ENCODE assay signal across 8 mouse cellular contexts in genomic region chr5:137649669-137650571, GRCm38 (mm10). TPM values are rescaled to one million over a fixed set of nuclear protein-coding genes. Genes with fewer than 3 reads are reported as not detected.
DNase-seq lines count a peak whose midpoint lies in the region; ATAC-seq and TF ChIP-seq lines count a peak whose summit lies in the region.

No protein-coding gene starts in this region.

- no peak for TF ChIP-seq CTCF in E14TG2a.4 (conservative IDR thresholded peaks at IDR 0.05; ENCODE audit: low read length)
- TF ChIP-seq CTCF in heart, postnatal 0 days (IDR thresholded peaks at IDR 0.05; ENCODE audit: low read depth), result no peak

- intact Hi-C loops in gastrocnemius, postnatal 14 days (cut with DNase I; ENCODE audit: low total_unique reads), result no loop called here

- H3K9ac ChIP-seq in heart, postnatal 0 days (replicated peaks; ENCODE audit: low read depth, low read length), result no peak overlapping the region

- peak; percentile 34 for DNase-seq in gastrocnemius, adult 18-20 months (ENCODE audit: low spot score)
- DNase-seq in gastrocnemius, postnatal 14 days, result no peak
- DNase-seq in heart, postnatal 0 days (ENCODE audit: low spot score), result no peak
- no peak for DNase-seq in T-cell, adult 2 months (ENCODE audit: low spot score)
- DNase-seq in kidney, postnatal 10 days, result no peak

- no peak for TF ChIP-seq EP300 in heart, postnatal 0 days (IDR thresholded peaks at IDR 0.05; ENCODE audit: low read depth)

- peaks cover 15% of the 10 kb centered on the region for H3K27me3 ChIP-seq in E14TG2a.4 (ENCODE audit: insufficient read depth, low read length)
- peaks cover 20% of the 10 kb centered on the region; the same call in 1 of the 2 replicates for H3K27me3 ChIP-seq in heart, postnatal 0 days (ENCODE audit: control insufficient read depth, insufficient read depth, low read length)

- peaks cover 34% of the 10 kb centered on the region for H3K36me3 ChIP-seq in E14TG2a.4 (ENCODE audit: insufficient read depth, low read length)
- H3K36me3 ChIP-seq in heart, postnatal 0 days (replicated peaks; ENCODE audit: control insufficient read depth, insufficient read depth, low read length), result peaks cover 24% of the 10 kb centered on the region; the same call in 1 of the 2 replicates

- 0 out of 2 replicates have a peak overlapping the region, but pooled peaks have one; percentile 21 for H3K4me2 ChIP-seq in heart, postnatal 0 days (ENCODE audit: low read depth, low read length)

- ATAC-seq in heart, postnatal 0 days (ENCODE audit: insufficient read depth, low read depth), result no peak
- ATAC-seq in megakaryocyte progenitor cell, adult 5-6 weeks (replicated peaks; ENCODE audit: poor library complexity), result peak; percentile 35
- ATAC-seq in monocyte, adult 5-6 weeks (replicated peaks; ENCODE audit: insufficient number of reproducible peaks, low FRiP score, low TSS enrichment, poor library complexity, severe bottlenecking), result no peak

- 21% methylated on average over 18 of the region's 18 CpGs for WGBS in heart, postnatal 0 days

- no peaks in the 10 kb centered on the region for H3K9me3 ChIP-seq in E14TG2a.4 (ENCODE audit: low read length)
- H3K9me3 ChIP-seq in heart, postnatal 0 days (replicated peaks; ENCODE audit: control insufficient read depth, low read length), result no peaks in the 10 kb centered on the region

- H3K27ac ChIP-seq in heart, postnatal 0 days (ENCODE audit: low read depth), result peak overlapping the region; percentile 5; the same call in 1 of the 2 replicates

- H3K4me1 ChIP-seq in E14TG2a.4 (replicated peaks; ENCODE audit: low read depth, low read length), result peaks cover 82% of the 10 kb centered on the region
- H3K4me1 ChIP-seq in heart, postnatal 0 days (ENCODE audit: control insufficient read depth, insufficient read depth), result peaks cover 5% of the 10 kb centered on the region; the same call in 1 of the 2 replicates

- H3K4me3 ChIP-seq in E14TG2a.4 (replicated peaks; ENCODE audit: low read length), result peak overlapping the region; percentile 55
- H3K4me3 ChIP-seq in heart, postnatal 0 days (ENCODE audit: low read depth, low read length), result no peak overlapping the region

RNA-seq across cellular contexts. Expression of gene Irs3, which starts 4.4 kb away (rescaled TPM):
- under 1 TPM; 0.59 to 0.90 TPM for total RNA-seq in gastrocnemius, adult 18-20 months (2021)
- under 1 TPM; 0.33 to 0.47 TPM for total RNA-seq in gastrocnemius, postnatal 14 days (2021)
- 7.6 TPM in 1 of 2 replicates, not detected in the other for total RNA-seq in heart, postnatal 0 days (2014; rRNA removed; ENCODE audit: low replicate concordance)
- 0.08 and 0.23 TPM in 2 replicates for polyA plus RNA-seq in heart, postnatal 0 days (2015; fragmentation: Nextera tagmentation; extraction: Ambion mirVana)
- not detected in 2 replicates for total RNA-seq in megakaryocyte progenitor cell, adult 5-6 weeks (2015)
- total RNA-seq in megakaryocyte progenitor cell, adult 5-6 weeks (2017), result not detected in 2 replicates
- total RNA-seq in monocyte, adult 5-6 weeks (2017), result 0.10 TPM in 1 of 3 replicates, not detected in the others

RNA-seq across cellular contexts. Expression of gene Sap25, which starts 8.8 kb away (rescaled TPM):
- 1 to 10 TPM; 2.6 to 3.0 TPM for total RNA-seq in gastrocnemius, adult 18-20 months (2021)
- 1 to 10 TPM; 1.8 to 2.0 TPM for total RNA-seq in gastrocnemius, postnatal 14 days (2021)
- total RNA-seq in heart, postnatal 0 days (2014; rRNA removed; ENCODE audit: low replicate concordance), result 10.4 TPM in 1 of 2 replicates, not detected in the other
- 1.5 and 2.8 TPM in 2 replicates for polyA plus RNA-seq in heart, postnatal 0 days (2015; fragmentation: Nextera tagmentation; extraction: Ambion mirVana)
- 24.9 and 29.5 TPM in 2 replicates for total RNA-seq in megakaryocyte progenitor cell, adult 5-6 weeks (2015)
- total RNA-seq in megakaryocyte progenitor cell, adult 5-6 weeks (2017), result 14.2 and 18.0 TPM in 2 replicates
- total RNA-seq in monocyte, adult 5-6 weeks (2017), result 20.7 to 64.8 TPM (median 21.8 TPM) in 3 replicates

RNA-seq across cellular contexts. Expression of gene Gm20605, which starts 20.9 kb away (rescaled TPM):
- total RNA-seq in gastrocnemius, adult 18-20 months (2021), result 1 to 10 TPM; 1.0 to 2.2 TPM
- 1 to 10 TPM; 3.0 to 3.6 TPM for total RNA-seq in gastrocnemius, postnatal 14 days (2021)
- total RNA-seq in heart, postnatal 0 days (2014; rRNA removed; ENCODE audit: low replicate concordance), result 1.6 and 5.3 TPM in 2 replicates
- 1.8 and 2.5 TPM in 2 replicates for polyA plus RNA-seq in heart, postnatal 0 days (2015; fragmentation: Nextera tagmentation; extraction: Ambion mirVana)
- 5.5 and 8.3 TPM in 2 replicates for total RNA-seq in megakaryocyte progenitor cell, adult 5-6 weeks (2015)
- 4.3 and 8.0 TPM in 2 replicates for total RNA-seq in megakaryocyte progenitor cell, adult 5-6 weeks (2017)
- total RNA-seq in monocyte, adult 5-6 weeks (2017), result 12.9 to 28.7 TPM (median 25.9 TPM) in 3 replicates

RNA-seq across cellular contexts. Expression of gene Lrch4, which starts 21.0 kb away (rescaled TPM):
- 10 to 100 TPM; 15.0 to 18.0 TPM for total RNA-seq in gastrocnemius, adult 18-20 months (2021)
- total RNA-seq in gastrocnemius, postnatal 14 days (2021), result 10 to 100 TPM; 14.8 to 15.3 TPM
- 12.7 and 19.7 TPM in 2 replicates for total RNA-seq in heart, postnatal 0 days (2014; rRNA removed; ENCODE audit: low replicate concordance)
- polyA plus RNA-seq in heart, postnatal 0 days (2015; fragmentation: Nextera tagmentation; extraction: Ambion mirVana), result 15.9 and 17.8 TPM in 2 replicates
- total RNA-seq in megakaryocyte progenitor cell, adult 5-6 weeks (2015), result 37.8 and 38.0 TPM in 2 replicates
- 27.3 and 29.5 TPM in 2 replicates for total RNA-seq in megakaryocyte progenitor cell, adult 5-6 weeks (2017)
- 34.9 to 86.0 TPM (median 77.2 TPM) in 3 replicates for total RNA-seq in monocyte, adult 5-6 weeks (2017)

RNA-seq across cellular contexts. Expression of gene Fbxo24, which starts 21.1 kb away (rescaled TPM):
- total RNA-seq in gastrocnemius, adult 18-20 months (2021), result under 1 TPM in 1 of 2 experiments, not detected in 1; 0.21 TPM
- total RNA-seq in gastrocnemius, postnatal 14 days (2021), result under 1 TPM in 1 of 2 experiments, not detected in 1; 0.27 TPM
- 0.65 TPM in 1 of 2 replicates, not detected in the other for total RNA-seq in heart, postnatal 0 days (2014; rRNA removed; ENCODE audit: low replicate concordance)
- polyA plus RNA-seq in heart, postnatal 0 days (2015; fragmentation: Nextera tagmentation; extraction: Ambion mirVana), result 0.11 and 0.16 TPM in 2 replicates
- total RNA-seq in megakaryocyte progenitor cell, adult 5-6 weeks (2015), result not detected in 2 replicates
- total RNA-seq in megakaryocyte progenitor cell, adult 5-6 weeks (2017), result 0.21 TPM in 1 of 2 replicates, not detected in the other
- not detected in 3 replicates for total RNA-seq in monocyte, adult 5-6 weeks (2017)
